Mouse (Mus musculus) spleen, adult 2 months (tissue): Measurements from ENCODE around the gene Ntn5. TPM values are rescaled to one million over a fixed set of nuclear protein-coding genes. Genes with fewer than 3 reads are reported as not detected.
"Not testable (repeated sequence)": the region's sequence is repeated elsewhere in the genome, so short reads cannot be mapped to it uniquely, and the experiment has no call there.

Source experiments
- DNase-seq, 2 experiments: peaks; one replicate each; pipeline versions ENCODE4 v3.0.0 to v3.0.0-alpha.2; 2012 to 2021; ENCODE audit warnings: low spot score in 2 of 2, low read depth in 1 of 2
- H3K27ac ChIP-seq: fragments of 200-500 bp; 2 replicates; pipeline ENCODE4 v1.5.1; 2012; ENCODE audit warnings: low read length, inconsistent platforms; ENCODE audit not compliant: insufficient read depth
- H3K27me3 ChIP-seq: fragments of 200-500 bp; 2 replicates; pipeline ENCODE4 v1.6.1; 2012; ENCODE audit warnings: mild to moderate bottlenecking, moderate library complexity, low read length, inconsistent platforms; ENCODE audit not compliant: control insufficient read depth, insufficient read depth
- H3K36me3 ChIP-seq: fragments of 200-500 bp; 2 replicates; pipeline ENCODE4 v1.6.1; 2012; ENCODE audit warnings: mild to moderate bottlenecking, low read length, inconsistent platforms; ENCODE audit not compliant: control insufficient read depth, insufficient read depth
- H3K4me1 ChIP-seq: fragments of 200-500 bp; 2 replicates; pipeline ENCODE4 v1.6.1; 2011; ENCODE audit warnings: inconsistent platforms; ENCODE audit not compliant: control insufficient read depth, insufficient read depth, insufficient read length
- H3K4me3 ChIP-seq: fragments of 200-500 bp; 2 replicates; pipeline ENCODE4 v1.5.1; 2011; ENCODE audit warnings: mild to moderate bottlenecking, inconsistent platforms; ENCODE audit not compliant: insufficient read depth, insufficient read length; ENCODE audit errors: extremely low read depth
- CTCF ChIP-seq: fragments of 200-500 bp; IDR thresholded peaks from 2 replicates; pipeline ENCODE4 v1.5.1; 2011; ENCODE audit warnings: mild to moderate bottlenecking, inconsistent platforms; ENCODE audit not compliant: insufficient read depth, insufficient read length, insufficient replicate concordance; ENCODE audit errors: extremely low read depth
- POLR2A ChIP-seq: fragments of 200-500 bp; IDR thresholded peaks from 2 replicates; pipeline ENCODE4 v1.6.1; 2011; ENCODE audit warnings: low read depth, low read length, inconsistent platforms
- WGBS: fragments of 180-500 bp; shearing (Covaris S2); methylation state at CpG from one replicate; pipeline ENCODE4 v1.1.7; 2018; 5-methylcytosine and 5-hydroxymethylcytosine counted together
- polyA plus RNA-seq: library from polyadenylated mRNA; depleted of rRNA; stranded (reverse); fragments of >200 nt; gene quantifications from 2 replicates; pipeline ENCODE4 v1.2.3, GENCODE M21; 2012

The Ntn5 gene
- polyA plus RNA-seq, 1 experiment, result 2.2 TPM

DNA sequence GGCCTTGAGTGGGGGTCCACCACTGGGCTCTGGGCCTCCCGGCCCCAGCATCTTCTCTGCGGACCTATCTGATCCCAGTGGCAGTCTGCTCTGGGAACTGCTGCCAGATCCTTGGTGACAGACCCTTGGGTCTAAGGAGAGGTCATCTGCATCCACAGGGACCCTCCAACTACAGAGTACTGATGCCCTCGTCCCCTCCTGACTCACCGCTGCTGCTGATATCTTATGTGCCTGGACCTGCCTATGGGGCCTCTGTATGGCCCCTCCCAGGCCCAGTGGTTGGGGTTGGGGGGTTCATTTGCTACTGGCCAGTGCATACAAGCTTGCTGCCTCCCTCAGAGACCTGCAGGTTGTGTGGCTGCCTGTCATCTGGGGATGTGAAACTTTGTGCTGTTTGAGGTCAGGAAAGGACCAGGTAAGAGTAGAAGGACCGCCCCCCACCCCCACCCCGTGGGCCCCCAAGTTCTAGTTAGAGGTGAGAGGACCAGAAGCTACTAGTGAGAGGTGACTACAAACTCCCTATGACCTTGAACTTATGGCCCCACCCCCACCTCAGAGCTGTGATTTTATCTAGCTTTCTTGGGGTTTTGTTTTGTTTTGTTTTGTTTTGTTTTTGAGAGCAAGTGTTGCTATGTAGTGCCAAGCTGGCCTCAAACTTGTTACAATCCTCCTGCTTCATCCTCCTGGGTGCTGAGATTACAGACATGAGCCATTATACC lies 38.8 kb upstream of the Ntn5 start:
- H3K4me1 ChIP-seq, result peaks cover 6% of the 10 kb centered on the region; the same call in 1 of the 2 replicates
- no peak overlapping the region for H3K27ac ChIP-seq
- no peak for DNase-seq
- no peak overlapping the region for H3K4me3 ChIP-seq
- 71% methylated on average over 6 of the region's 6 CpGs for WGBS
- no peaks in the 10 kb centered on the region for H3K36me3 ChIP-seq
- TF ChIP-seq POLR2A (no peak), CTCF (no peak)
- H3K27me3 ChIP-seq, result no peaks in the 10 kb centered on the region

DNA sequence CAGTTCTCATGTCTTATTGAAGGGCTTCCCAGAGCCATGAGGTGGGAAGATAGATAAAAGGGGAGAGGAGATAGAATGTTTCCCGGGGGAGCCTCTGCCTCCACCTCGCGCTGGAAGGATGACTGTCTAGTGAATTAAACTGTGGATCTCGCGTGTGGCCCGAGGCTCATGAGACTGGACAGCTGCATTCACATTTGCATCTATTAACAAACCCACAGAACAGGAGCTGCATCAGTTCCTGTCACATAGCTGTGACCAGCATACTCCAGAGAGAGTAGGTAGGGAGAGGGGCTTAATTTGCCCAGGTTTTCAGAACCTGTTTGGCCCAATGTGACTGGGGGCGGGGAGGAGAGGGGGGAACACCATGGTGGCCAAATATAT lies 38.2 kb upstream of the Ntn5 start:
- DNase-seq, result no peak
- H3K36me3 ChIP-seq, result no peaks in the 10 kb centered on the region
- TF ChIP-seq POLR2A (no peak), CTCF (no peak)
- H3K4me1 ChIP-seq, result peaks cover 6% of the 10 kb centered on the region; the same call in 1 of the 2 replicates
- WGBS, result 88% methylated on average over 7 of the region's 7 CpGs
- no peaks in the 10 kb centered on the region for H3K27me3 ChIP-seq
- H3K4me3 ChIP-seq, result no peak overlapping the region
- H3K27ac ChIP-seq, result no peak overlapping the region

DNA sequence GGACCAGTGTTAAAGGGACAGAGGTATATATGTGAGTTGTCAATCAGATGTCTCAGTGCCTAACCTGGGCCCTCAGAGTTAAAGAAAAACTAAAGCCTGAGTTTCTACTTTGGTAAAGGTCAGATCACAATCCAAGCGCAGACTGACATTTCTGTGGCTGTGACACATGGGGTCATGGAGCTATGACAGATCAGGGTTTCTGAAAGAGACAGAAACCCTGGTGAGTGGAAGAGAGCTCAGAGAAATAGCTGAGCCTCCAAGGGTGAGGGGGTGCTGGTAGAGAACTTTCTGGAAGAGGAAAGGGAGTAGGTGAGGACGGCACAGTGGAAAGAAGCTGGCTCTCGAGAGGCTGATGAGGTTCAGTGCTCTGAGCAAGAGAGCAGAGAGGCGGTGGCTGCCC lies 37.2 kb upstream of the Ntn5 start:
- H3K4me3 ChIP-seq, result no peak overlapping the region
- peaks cover 6% of the 10 kb centered on the region; the same call in 1 of the 2 replicates for H3K4me1 ChIP-seq
- H3K27ac ChIP-seq, result no peak overlapping the region
- no peak for DNase-seq
- H3K27me3 ChIP-seq, result no peaks in the 10 kb centered on the region
- WGBS, result 83% methylated on average over 4 of the region's 4 CpGs
- no peaks in the 10 kb centered on the region for H3K36me3 ChIP-seq
- TF ChIP-seq CTCF, result no peak
- TF ChIP-seq POLR2A, result no peak

DNA sequence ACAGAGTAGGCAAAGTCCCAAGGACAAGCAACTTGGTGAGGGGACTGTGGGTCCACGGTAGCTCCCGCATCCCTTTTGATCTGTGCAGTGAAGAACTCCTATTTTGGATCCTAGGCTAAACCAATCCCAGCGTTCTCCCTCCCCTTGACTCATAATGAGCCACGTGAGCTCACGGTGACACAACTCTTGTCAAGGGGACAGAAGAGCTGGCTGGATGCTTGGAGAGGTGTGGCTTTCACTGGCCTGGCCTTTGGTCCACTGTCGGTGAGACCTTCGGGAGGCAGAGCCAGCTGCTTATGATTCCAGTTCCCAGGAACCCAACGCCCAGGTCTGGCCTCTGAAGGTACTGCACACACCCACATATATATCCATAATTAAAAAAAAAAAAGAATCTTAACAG lies 34.5 kb upstream of the Ntn5 start:
- 89% methylated on average over 8 of the region's 8 CpGs for WGBS
- no peak for TF ChIP-seq CTCF
- no peak for TF ChIP-seq POLR2A
- Histone ChIP-seq H3K36me3 (no peaks in the 10 kb centered on the region), H3K27ac (no peak overlapping the region), H3K4me1 (no peaks in the 10 kb centered on the region), H3K4me3 (no peak overlapping the region), H3K27me3 (no peaks in the 10 kb centered on the region)
- DNase-seq, result no peak

DNA sequence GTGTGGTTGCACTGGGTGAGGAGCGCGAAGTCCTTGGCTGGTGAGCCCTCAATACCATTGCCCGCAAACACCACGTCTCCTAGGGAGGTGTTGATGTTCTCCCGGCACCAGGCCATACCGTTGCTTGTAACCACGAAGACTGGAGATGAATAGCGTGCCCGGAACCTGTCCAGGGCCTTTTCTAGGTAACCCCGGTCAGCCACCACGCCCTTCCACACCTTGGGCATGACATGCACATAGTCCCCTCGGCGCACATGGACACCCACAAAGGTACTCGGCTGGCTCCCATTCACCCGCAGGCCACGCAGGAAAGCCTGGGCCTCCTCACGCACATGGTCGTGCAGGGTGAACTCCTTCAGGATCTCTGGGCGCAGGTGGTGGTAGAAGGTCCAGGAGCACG lies 33.3 kb upstream of the Ntn5 start:
- DNase-seq, H3K36me3 ChIP-seq, H3K27me3 ChIP-seq, H3K4me1 ChIP-seq, H3K4me3 ChIP-seq, H3K27ac ChIP-seq: not testable (repeated sequence)
- WGBS, result 90% methylated on average over 20 of the region's 20 CpGs

DNA sequence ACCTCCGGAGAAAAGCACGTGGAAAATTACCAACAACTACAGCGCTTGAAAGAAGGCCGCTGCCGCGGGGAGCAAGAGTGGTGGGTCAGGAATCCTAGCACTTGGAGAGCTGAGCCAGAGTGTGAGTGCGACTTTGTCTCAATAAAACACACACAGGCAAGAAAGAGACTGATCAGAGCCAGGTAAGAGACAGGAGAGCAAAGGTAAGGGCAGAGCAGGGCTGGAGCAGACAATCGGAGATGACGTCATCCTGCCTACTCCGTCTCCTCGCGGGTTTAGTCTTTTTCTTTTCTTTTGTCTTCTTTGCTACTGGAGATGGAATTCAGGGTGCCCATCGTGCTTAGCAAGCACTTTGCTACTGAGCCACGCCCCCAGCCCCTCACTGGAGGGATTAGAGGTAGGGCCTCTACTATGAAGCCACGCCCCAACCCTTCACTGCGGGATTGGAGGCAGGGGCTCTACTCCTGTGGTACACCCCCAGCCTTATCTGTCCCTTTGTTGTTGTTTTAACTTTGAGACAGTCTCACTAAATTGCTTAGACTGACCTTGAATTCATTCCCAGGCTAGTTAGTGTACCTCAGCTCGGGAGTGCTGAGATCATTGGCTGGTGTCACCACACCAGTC lies 29.3 kb upstream of the Ntn5 start:
- no peaks in the 10 kb centered on the region for H3K27me3 ChIP-seq
- no peak overlapping the region for H3K27ac ChIP-seq
- H3K36me3 ChIP-seq, result no peaks in the 10 kb centered on the region
- 69% methylated on average over 17 of the region's 17 CpGs for WGBS
- H3K4me3 ChIP-seq, result no peak overlapping the region; the same call in 1 of the 2 replicates
- TF ChIP-seq CTCF, result no peak
- TF ChIP-seq POLR2A, result no peak
- no peaks in the 10 kb centered on the region for H3K4me1 ChIP-seq
- DNase-seq, result no peak

DNA sequence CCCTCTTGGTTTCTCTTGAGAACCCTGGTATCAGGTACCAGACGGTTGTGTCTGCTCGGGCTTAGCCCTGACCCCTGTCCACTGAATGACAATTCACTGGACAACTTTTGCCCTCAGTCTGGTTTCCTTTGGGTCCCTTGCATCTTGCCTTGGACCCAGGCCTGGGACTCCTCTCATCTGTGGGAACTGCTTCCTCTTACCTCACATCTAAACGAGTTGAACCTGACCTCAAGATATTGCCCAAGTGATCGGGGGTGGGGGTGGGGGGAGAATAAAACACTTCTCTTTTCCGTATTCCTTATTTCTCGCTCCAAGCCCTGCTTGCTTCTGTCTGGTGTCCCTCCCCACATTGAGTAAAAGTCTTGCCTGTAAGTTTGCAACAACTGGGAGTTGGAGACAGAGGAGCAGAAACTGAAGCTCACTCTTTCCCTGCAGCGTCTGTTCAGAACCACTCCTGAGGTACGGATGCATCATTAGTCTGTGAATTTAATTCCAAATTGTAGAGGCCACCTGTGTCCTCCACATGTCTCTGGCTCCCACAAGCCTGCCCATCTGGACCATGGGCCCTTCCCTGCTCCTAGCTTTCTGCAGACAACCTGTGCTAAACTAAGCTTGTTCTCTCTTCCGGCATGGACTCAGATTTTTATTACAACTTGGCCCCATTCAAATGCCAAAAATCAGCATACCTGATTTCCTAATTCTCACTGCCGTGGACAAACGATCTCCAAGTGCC lies 22.9 kb upstream of the Ntn5 start:
- WGBS, result 58% methylated on average over 11 of the region's 11 CpGs
- DNase-seq, result no peak
- no peaks in the 10 kb centered on the region for H3K27me3 ChIP-seq
- H3K4me1 ChIP-seq, result no peaks in the 10 kb centered on the region
- no peak overlapping the region for H3K4me3 ChIP-seq
- no peak overlapping the region for H3K27ac ChIP-seq
- no peaks in the 10 kb centered on the region for H3K36me3 ChIP-seq
- TF ChIP-seq CTCF, result no peak
- TF ChIP-seq POLR2A, result no peak

DNA sequence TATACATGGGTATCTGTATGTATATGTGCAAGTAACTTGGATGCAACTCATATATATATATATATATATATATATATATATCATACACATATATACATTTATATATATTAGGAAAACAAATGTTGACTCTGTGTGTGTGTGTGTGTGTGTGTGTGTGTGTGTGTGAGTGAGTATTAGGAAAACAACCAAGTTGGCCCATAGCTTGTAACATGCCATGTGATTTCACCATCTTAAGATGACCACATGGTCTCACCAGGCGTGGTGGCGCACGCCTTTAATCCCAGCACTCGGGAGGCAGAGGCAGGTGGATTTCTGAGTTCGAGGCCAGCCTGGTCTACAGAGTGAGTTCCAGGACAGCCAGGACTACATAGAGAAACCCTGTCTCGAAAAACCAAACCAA lies 22.1 kb upstream of the Ntn5 start:
- 87% methylated on average over 6 of the region's 6 CpGs for WGBS
- H3K36me3 ChIP-seq, DNase-seq, H3K4me3 ChIP-seq, H3K27me3 ChIP-seq, H3K27ac ChIP-seq, H3K4me1 ChIP-seq: not testable (repeated sequence)
